Mouse (Mus musculus) ovary, adult 18-20 months (tissue): ENCODE measurements around the gene Rps2.

Experiments used
- DNase-seq: peaks from one replicate; pipeline ENCODE4 v3.0.0; 2022; ENCODE audit warnings: low spot score, mixed read lengths

The Rps2 gene

GRCm38 (mm10) chr17:24733434-24734050 is 15.6 kb downstream of the Rps2 start:
- no peak for DNase-seq

GRCm38 (mm10) chr17:24734513-24734912 is 16.6 kb downstream of the Rps2 start:
- no peak for DNase-seq

GRCm38 (mm10) chr17:24735446-24735845 is 17.5 kb downstream of the Rps2 start:
- no peak for DNase-seq

- peak; percentile 98 for DNase-seq
Observed at GRCm38 (mm10) chr17:24736330-24737051, 18.6 kb downstream of the Rps2 start, which contains the start of gene Msrb1. Gene Msrb1, plus strand, starts transcription at chr17:24736642.

- no peak for DNase-seq
Observed at GRCm38 (mm10) chr17:24737135-24737810, 19.4 kb downstream of the Rps2 start.

- DNase-seq, result no peak
Observed at GRCm38 (mm10) chr17:24738238-24738637, 20.3 kb downstream of the Rps2 start.

- no peak for DNase-seq
Observed at GRCm38 (mm10) chr17:24739926-24740325, 22.0 kb downstream of the Rps2 start.

GRCm38 (mm10) chr17:24742307-24742706 is 24.4 kb downstream of the Rps2 start:
- DNase-seq, result no peak

GRCm38 (mm10) chr17:24743896-24744295 is 26.0 kb downstream of the Rps2 start:
- no peak for DNase-seq

GRCm38 (mm10) chr17:24744381-24744780 is 26.5 kb downstream of the Rps2 start:
- no peak for DNase-seq

GRCm38 (mm10) chr17:24745526-24746497 is 27.9 kb downstream of the Rps2 start:
- DNase-seq, result peak; percentile 40

GRCm38 (mm10) chr17:24746986-24747385 is 29.1 kb downstream of the Rps2 start:
- DNase-seq, result no peak

GRCm38 (mm10) chr17:24751528-24751927 is 33.6 kb downstream of the Rps2 start:
- no peak for DNase-seq

- DNase-seq, result no peak
Observed at GRCm38 (mm10) chr17:24752415-24753394, 34.8 kb downstream of the Rps2 start, which contains the start of gene Hs3st6. Gene Hs3st6, plus strand, starts transcription at chr17:24752988.

GRCm38 (mm10) chr17:24757394-24757793 is 39.5 kb downstream of the Rps2 start:
- DNase-seq, result no peak

- DNase-seq, result no peak
Observed at GRCm38 (mm10) chr17:24761121-24761520, 43.2 kb downstream of the Rps2 start.

GRCm38 (mm10) chr17:24765016-24765905 is 47.3 kb downstream of the Rps2 start:
- DNase-seq, result no peak

GRCm38 (mm10) chr17:24766266-24766875 is 48.5 kb downstream of the Rps2 start:
- DNase-seq, result no peak

GRCm38 (mm10) chr17:24769146-24769545 is 51.2 kb downstream of the Rps2 start:
- DNase-seq, result no peak
